Mouse (Mus musculus) layer of hippocampus, adult 9-11 months (tissue): ENCODE measurements around the gene Cfap69.
"Not testable (repeated sequence)": the region's sequence is repeated elsewhere in the genome, so short reads cannot be mapped to it uniquely, and the experiment has no call there.

Experiments used
- DNase-seq: peaks from one replicate; pipeline ENCODE4 v3.0.0; 2022

Gene Cfap69

GRCm38 (mm10) chr5:5663655-5664370 lies at the start of gene Cfap69:
TSS of gene Cfap69 (minus strand) at chr5:5664239.
- peak; percentile 83 for DNase-seq

GRCm38 (mm10) chr5:5711032-5711431 lies 47.0 kb upstream of the Cfap69 start:
- no peak for DNase-seq

DNA sequence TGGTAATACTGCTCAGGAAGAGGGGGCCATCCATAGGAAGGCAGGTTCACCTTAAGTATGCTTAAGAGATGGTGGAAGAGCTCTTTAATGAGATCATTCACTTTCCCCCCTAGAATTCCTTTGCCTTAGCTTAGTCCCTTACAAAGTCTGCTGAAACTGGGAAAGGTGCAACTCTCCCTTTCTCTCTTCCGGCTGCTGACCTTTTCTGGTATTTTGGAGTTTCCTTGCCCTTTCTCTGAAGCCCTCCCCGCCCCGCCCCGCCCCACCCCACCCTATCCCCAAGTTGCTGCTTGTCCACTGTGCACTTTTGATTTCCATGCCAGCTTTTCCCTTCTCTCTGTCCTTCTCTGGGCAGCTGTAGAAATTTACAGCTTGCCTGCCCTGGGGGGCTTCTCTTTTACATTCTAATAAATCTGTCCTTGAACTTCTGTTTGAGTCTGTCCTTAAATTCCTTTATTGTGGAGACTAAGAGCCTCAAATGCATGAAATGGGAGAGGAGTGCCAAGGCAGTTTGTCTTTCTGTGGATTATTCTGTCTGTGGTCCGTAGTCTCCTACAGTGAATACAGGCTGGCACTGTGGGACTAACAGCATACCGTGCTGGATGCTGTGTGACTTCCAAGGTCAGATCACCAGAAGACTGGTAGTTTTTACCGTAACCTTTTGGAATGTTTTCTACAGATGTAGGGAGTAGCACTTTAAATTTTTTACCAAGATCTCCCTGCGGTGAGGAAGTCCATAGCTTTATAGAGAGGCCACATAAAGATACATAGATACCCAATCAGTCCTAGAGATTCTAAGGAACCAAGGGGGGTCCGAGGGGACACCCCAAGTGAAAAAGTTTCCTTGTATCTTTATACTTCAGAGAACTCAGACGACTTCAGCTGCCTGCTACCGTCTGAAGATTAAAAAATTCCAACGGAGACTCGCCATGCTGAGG lies 43.6 kb upstream of the Cfap69 start:
- no peak for DNase-seq

- no peak for DNase-seq
These were observed 41.0 kb upstream of the Cfap69 start for GRCm38 (mm10) chr5:5705019-5705418.

- DNase-seq, result no peak
These were observed 36.3 kb upstream of the Cfap69 start for GRCm38 (mm10) chr5:5700386-5700785.

DNA sequence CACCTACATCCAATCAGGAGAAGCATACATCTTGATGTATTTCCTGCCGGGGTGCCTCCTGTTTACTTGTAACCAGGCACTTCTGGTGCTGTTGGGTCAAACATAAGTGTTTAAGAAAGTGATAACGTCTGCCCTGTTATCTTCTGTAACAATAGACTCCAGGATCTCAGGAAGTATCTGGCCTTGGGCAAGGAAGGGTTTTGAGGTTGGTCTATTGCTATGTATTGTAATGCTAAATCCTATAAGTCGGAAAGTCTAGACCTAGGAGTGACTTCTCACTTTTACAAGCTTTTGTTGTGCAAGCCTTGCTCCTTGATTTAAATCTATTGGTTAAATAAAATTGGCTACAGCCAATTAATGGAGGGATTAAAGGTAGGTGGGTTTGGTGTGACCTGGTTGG lies 34.8 kb upstream of the Cfap69 start:
- no peak for DNase-seq

DNA sequence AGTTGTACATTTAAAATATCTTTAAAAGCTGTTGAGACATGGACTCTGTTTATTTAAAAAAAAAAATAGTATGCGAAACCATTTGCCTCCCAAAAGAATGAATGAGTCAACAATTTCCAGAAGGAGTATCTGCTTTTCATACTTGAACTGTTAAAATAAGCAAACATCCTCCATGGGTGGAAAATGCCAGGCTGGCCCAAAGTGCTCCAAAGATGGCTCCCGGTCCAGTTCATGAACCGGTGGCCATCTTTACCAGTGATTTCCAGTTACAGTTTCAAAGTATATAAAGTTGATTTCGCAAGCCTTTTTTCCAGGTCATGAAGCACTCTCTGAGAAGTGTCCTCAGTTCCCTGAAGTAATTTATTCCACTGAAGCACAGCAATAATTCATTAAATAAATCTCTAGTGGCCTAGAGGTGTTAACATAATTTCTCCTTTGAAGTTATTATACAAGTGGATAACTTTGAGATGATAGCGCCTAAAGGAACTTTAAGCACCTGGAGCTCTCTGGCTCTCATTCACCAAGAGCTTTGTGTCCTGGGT lies 31.4 kb upstream of the Cfap69 start:
- DNase-seq, result no peak

GRCm38 (mm10) chr5:5693956-5694653 lies 30.1 kb upstream of the Cfap69 start, which contains the start of gene Steap2:
TSS of gene Steap2 (minus strand) at chr5:5694578.
- no peak for DNase-seq

DNA sequence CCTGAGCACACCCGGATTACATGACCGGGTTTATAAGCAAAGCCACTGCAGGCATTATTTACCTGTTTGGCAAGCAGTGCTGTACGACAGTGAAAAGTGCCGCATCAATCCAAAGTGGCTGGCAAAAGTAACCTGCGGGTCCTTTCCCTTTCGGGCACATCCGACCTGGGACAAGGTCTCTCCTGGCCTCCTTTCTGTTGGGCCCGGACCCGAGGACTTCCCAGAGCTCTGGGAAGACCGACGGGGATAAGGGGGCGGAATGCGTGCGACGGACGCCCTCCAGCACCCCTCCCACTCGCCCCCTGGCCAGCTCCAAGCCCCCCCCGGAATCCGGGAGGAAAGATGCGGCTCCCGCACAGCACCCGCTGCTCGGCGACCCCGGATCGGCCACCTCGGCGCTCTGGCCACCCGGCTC lies 29.5 kb upstream of the Cfap69 start:
- DNase-seq, result no peak

DNA sequence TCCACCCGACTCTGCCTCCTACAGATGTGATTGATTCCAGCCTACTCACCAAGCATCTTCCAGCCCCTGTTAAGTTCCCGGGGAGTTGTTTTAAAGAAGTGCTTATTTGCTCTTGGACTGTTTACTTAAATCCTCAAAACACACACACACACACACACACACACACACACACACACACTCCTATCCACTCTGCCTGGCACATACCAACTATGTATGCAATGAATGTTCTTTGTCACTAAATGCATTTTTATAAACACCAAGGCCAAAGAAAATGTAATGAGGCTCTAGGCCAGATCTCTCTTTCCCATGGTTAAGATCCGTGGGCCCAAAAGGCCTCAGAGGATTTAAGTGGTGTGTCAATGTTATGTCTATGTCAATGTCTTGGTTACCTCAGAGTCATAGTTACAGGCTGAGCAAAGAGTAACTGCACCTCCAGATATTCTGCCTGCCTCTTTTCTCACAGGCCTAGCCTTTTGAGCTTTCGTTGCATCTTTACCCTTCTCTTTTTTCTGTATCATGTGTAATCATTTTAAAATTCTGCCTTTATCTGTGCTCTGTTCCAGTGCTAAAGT lies 28.2 kb upstream of the Cfap69 start:
- DNase-seq, result no peak

GRCm38 (mm10) chr5:5688945-5689540 lies 25.0 kb upstream of the Cfap69 start:
- DNase-seq, result no peak

GRCm38 (mm10) chr5:5688228-5688627 lies 24.2 kb upstream of the Cfap69 start:
- no peak for DNase-seq

- no peak for DNase-seq
These were observed 22.9 kb upstream of the Cfap69 start for GRCm38 (mm10) chr5:5686973-5687372.

GRCm38 (mm10) chr5:5684946-5685345 lies 20.9 kb upstream of the Cfap69 start:
- not testable (repeated sequence) for DNase-seq

DNA sequence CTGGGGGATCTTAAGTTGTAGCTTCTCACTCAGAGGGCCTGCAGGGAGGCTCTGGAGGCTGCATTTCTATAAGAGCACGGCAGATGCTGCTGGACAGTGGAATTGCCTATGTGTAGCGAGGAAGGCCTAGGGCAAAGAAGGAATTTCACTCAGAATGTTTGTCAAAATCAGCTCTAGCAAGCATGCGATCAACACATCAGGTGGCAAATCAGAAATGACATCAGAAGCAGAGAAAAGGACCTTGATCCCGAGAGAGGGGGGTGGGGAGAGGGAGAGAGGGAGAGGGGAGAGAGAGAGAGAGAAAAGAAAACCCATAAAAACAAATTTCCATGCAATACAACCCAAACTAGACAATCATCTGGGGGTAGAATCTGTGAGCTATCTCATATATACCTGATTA lies 19.3 kb upstream of the Cfap69 start:
- no peak for DNase-seq

DNA sequence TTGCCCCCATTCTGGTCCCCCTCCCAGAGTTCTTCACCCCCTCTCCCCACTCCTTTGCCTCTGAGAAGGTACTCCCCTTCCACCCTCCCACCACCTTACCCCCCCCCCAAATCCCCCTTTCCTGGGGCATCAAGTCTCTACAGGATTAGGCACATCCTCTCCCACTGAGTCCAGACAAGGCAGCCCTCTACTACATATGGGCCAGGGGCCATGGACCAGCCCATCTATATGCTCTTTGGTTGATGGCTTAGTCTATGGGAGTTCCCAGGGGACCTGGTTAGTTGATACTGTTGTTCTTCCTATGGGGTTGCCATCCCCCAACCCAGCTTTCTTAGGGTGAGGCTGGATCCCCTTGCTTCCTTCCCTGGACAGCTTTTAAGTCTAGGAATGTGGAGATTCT lies 15.4 kb upstream of the Cfap69 start:
- DNase-seq, result no peak

GRCm38 (mm10) chr5:5676082-5676481 lies 12.0 kb upstream of the Cfap69 start:
- DNase-seq, result no peak

GRCm38 (mm10) chr5:5668920-5669319 lies 4.9 kb upstream of the Cfap69 start:
- DNase-seq, result no peak

GRCm38 (mm10) chr5:5664371-5664926 lies 410 bp upstream of the Cfap69 start:
- DNase-seq, result no peak

DNA sequence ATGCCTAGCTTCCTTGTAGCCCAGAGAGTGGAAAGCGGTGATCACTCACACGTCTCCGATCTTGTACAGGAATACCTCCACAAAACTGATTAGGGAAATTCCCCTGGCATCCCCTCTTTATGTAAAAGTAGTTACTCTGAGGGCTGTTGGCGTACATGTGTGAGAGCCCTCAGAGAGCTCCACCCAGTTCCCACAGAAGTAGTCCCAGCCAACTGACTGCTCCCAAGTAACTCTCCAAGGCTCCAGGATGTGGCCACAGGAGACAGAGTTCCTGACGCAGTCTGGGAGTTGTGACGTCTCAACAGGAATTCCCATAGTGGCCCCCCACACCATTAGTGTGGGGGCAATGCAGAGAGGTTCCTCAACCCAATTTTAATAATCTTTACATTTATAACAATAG lies 982 bp downstream of the Cfap69 start:
- no peak for DNase-seq

DNA sequence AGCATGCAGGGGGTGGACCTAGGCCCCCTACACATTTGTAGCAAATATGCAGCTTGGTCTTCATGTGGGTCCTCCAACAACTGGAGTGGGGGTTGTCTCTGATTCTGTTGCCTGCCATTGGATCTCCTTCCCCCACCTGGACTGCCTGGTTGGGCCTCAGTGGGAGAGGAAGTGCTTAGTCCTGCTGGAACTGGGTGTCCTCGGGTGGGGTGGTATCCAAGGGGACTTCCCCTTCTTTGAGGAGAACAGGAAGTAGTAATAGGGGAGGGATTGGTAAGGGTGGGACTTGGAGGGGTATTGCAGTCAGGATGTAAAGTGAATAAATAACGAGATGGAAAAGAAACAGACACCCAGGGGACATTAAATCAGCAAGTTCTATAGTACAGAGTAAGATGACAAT lies 5.4 kb downstream of the Cfap69 start:
- DNase-seq, result no peak

DNA sequence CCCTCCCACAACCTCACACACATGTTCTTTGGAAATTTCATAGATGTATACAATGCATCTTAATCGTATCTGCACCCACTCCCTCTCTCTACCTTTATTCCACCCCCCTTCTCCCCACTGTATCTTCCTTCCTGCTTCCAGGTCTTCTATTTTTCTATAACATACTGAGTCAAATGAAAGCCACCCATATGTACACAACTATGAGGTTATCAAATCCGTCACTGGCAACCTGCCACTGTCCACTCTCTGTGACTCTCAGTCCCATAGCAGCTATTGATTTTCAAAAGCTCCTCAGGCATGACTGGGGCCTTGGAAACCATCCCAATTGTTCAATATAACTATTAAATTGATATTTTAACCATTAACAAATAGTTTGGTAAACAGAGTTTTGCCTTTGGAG lies 6.1 kb downstream of the Cfap69 start:
- DNase-seq, result no peak
